Mouse (Mus musculus): ENCODE results near the gene Zfp287. TPM values are rescaled to one million over a fixed set of nuclear protein-coding genes. Genes with fewer than 3 reads are reported as not detected.

Zfp287 gene
- polyA plus RNA-seq, 1 experiment from 2014 or later = 17.9 TPM

DNA sequence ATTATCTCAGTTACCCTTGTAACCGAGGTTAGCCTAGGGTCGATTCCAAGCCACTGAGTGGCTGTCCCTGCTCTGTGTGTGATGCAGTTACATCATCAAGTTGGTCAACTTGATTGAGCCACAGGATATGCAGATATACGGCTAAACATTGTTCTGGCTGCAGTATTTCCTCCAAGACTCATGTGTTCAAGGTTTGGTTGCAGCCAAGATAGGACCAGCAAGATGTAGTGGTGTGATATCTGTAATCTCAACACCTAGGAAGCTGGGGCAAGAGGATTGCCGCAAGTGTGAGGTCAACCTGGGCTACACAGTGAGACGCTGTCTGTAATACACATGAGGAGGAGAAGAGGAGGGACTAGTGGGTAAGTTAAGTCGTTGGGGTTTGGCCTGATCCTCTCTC is 67.5 kb downstream of the Zfp287 start:
- Histone ChIP-seq H3K27ac (no peak overlapping the region), H3K4me2 (no peak overlapping the region), H3K27me3 (no peaks in the 10 kb centered on the region), H3K9me3 (replicated peaks) (no peaks in the 10 kb centered on the region), H3K9ac (no peak overlapping the region), H3K4me3 (no peak overlapping the region), H3K4me1 (no peaks in the 10 kb centered on the region), H3K36me3 (ENCODE audit: poor library complexity, severe bottlenecking) (peaks cover 14% of the 10 kb centered on the region; the same call in 1 of the 2 replicates)
- 80% methylated on average over 6 of the region's 6 CpGs for WGBS
- ATAC-seq = no peak

DNA sequence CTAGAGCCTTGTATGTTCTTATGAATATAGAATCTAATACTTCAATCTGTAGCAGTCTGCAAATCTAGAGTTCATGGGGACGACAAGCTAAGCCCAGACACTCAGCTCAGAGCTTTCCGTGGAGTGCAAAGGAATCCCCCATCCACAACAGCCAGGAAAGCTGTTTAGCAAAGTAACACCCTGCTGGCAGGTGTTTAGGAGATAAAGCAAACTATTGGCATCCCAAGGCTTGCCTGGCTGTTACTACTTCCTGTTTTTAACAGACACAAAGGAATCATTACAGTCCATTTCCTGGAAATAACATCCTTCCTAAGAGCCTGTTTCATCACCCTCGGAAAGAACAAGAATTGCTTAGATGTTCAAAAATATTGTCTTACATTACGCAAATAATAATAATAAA is 70.8 kb downstream of the Zfp287 start:
- Histone ChIP-seq H3K9me3 (replicated peaks) (no peaks in the 10 kb centered on the region), H3K4me1 (no peaks in the 10 kb centered on the region), H3K4me2 (no peak overlapping the region), H3K27ac (no peak overlapping the region), H3K27me3 (no peaks in the 10 kb centered on the region), H3K4me3 (no peak overlapping the region), H3K9ac (no peak overlapping the region), H3K36me3 (ENCODE audit: poor library complexity, severe bottlenecking) (peaks cover 12% of the 10 kb centered on the region; the same call in 1 of the 2 replicates)
- WGBS = 69% methylated on average over 4 of the region's 4 CpGs
- no peak for ATAC-seq

DNA sequence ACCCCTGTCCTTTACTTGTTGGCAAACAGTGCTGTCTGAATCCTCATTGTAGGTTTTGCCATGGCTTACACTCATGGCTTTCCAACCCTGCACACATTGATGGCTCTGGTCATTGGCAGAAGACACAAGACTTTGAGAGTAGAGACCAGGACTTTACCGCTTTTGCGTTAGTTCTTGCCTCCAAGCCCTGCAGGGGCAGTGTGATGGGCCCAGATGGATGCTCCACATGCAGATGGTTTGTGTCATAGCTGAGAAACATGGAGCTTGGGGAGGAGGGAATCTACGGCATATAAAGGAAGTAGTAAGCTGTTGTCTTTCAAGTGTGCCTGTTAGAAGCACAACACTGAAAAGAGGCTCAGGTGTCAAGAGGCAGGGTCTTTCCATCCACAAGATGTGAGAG is 79.6 kb downstream of the Zfp287 start:
- H3K9ac ChIP-seq = no peak overlapping the region
- no peak overlapping the region for H3K4me2 ChIP-seq
- no peak overlapping the region for H3K27ac ChIP-seq

DNA sequence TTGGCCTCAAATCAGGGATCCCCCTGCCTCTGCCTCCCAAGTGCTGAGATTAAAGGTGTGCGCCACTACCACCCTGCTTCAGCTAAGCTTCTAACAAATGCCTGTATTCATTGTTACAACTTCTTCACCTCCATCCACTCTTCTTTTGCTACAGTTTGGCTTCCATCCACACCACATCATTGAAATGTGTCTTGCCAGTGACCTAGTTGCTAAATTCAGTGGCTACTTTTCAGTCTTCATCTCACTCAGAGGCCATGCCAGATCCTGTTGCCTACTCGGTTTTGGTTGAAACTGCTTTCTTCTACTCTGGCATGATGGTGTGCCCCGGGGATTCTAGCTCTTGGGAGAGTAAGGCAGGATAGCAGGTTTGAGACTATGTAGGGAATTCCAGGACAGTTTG is 80.1 kb downstream of the Zfp287 start:
- Histone ChIP-seq H3K4me1 (peaks cover 33% of the 10 kb centered on the region), H3K9ac (no peak overlapping the region), H3K27ac (no peak overlapping the region), H3K9me3 (replicated peaks) (no peaks in the 10 kb centered on the region), H3K4me3 (no peak overlapping the region), H3K27me3 (no peaks in the 10 kb centered on the region), H3K4me2 (no peak overlapping the region), H3K36me3 (ENCODE audit: poor library complexity, severe bottlenecking) (peaks cover 4% of the 10 kb centered on the region; the same call in 1 of the 2 replicates)
- 95% methylated on average over 3 of the region's 3 CpGs for WGBS
- ATAC-seq = no peak

More for the DNA sequence above, 79.6 kb downstream of the Zfp287 start:
- H3K27me3 ChIP-seq = no peaks in the 10 kb centered on the region
- H3K4me1 ChIP-seq = peaks cover 28% of the 10 kb centered on the region
- no peak for ATAC-seq
- H3K4me3 ChIP-seq = no peak overlapping the region
- H3K36me3 ChIP-seq (ENCODE audit: poor library complexity, severe bottlenecking) = peaks cover 6% of the 10 kb centered on the region; the same call in 1 of the 2 replicates
- no peaks in the 10 kb centered on the region for H3K9me3 ChIP-seq (replicated peaks)
- 85% methylated on average over 3 of the region's 3 CpGs for WGBS

Other genes starting within 250 kb of the Zfp287 start
- 74.4 and 78.7 TPM in 2 replicates for gene Cenpv, start 192.6 kb downstream of the Zfp287 start, polyA plus RNA-seq (2015; fragmentation: Nextera tagmentation; extraction: Ambion mirVana)
- gene Ubb, start 180.7 kb downstream of the Zfp287 start, polyA plus RNA-seq (2015; fragmentation: Nextera tagmentation; extraction: Ambion mirVana) = 4,545 and 4,559 TPM in 2 replicates
- gene Trpv2, start 157.4 kb downstream of the Zfp287 start, polyA plus RNA-seq (2015; fragmentation: Nextera tagmentation; extraction: Ambion mirVana) = 8.2 and 9.1 TPM in 2 replicates
- 8.0 and 9.4 TPM in 2 replicates for gene Lrrc75a, start 83.4 kb downstream of the Zfp287 start, polyA plus RNA-seq (2015; fragmentation: Nextera tagmentation; extraction: Ambion mirVana)
- gene Mmgt2, start 83.2 kb downstream of the Zfp287 start, polyA plus RNA-seq (2015; fragmentation: Nextera tagmentation; extraction: Ambion mirVana) = 31.3 and 33.2 TPM in 2 replicates
- gene Gm10428, start 21.2 kb upstream of the Zfp287 start, polyA plus RNA-seq (2015; fragmentation: Nextera tagmentation; extraction: Ambion mirVana) = not detected in 2 replicates
- 34.9 TPM in 2 replicates for gene Zfp286, start 57.6 kb upstream of the Zfp287 start, polyA plus RNA-seq (2015; fragmentation: Nextera tagmentation; extraction: Ambion mirVana)
- gene Trim16, start 88.3 kb upstream of the Zfp287 start, polyA plus RNA-seq (2015; fragmentation: Nextera tagmentation; extraction: Ambion mirVana) = 3.1 and 3.5 TPM in 2 replicates
- 0.14 and 0.21 TPM in 2 replicates for gene Fbxw10, start 115.2 kb upstream of the Zfp287 start, polyA plus RNA-seq (2015; fragmentation: Nextera tagmentation; extraction: Ambion mirVana)
- gene Tvp23b, start 147.6 kb upstream of the Zfp287 start, polyA plus RNA-seq (2015; fragmentation: Nextera tagmentation; extraction: Ambion mirVana) = 48.4 and 50.9 TPM in 2 replicates
- not detected in 2 replicates for gene Cdrt4, start 219.3 kb upstream of the Zfp287 start, polyA plus RNA-seq (2015; fragmentation: Nextera tagmentation; extraction: Ambion mirVana)